ENCODE assay signal across 8 mouse cellular contexts in the genomic region with DNA sequence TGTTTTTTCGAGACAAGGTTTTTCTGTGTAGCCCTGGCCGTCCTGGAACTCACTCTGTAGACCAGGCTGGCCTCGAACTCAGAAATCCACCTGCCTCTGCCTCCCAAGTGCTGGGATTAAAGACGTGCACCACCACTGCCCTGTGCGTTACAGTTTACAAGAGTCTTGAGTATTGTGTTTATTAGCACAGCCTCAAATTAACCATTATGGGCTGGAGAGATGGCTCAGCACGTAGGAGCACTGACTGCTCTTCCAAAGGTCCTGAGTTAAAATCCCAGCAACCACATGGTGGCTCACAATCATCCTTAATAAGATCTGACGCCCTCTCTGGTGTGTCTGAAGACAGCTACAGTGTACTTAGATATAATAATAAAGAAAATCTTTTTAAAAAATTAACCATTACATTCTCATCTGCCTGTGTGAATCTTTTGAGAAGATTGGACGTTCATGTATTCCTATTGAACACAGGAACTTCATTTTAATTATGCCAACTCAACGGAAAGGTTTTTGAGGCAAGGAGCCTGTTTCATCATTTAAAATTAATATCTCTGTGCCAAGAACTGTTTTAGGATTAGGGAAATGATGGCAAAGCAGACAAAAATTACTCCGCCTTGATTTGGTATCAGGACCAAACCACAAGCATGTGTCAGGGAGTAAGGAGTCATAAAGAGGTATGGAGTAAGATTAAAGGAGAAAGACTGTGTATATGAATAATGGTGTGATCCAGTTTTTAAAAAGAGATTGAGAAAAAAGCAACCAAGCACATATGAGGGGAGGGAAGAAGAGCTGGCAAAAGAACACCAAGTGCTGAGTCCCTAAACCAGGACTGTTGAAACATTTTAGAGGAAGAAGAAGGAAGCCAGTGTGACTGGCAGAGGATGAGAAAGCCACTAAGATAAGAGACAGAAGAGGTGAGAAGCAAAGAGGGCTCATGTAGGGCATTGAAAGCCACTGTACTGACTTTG. TPM values are rescaled to one million over a fixed set of nuclear protein-coding genes. Genes with fewer than 3 reads are reported as not detected.
DNase-seq lines count a peak whose midpoint lies in the region; ATAC-seq lines count a peak whose summit lies in the region.

No protein-coding gene starts in this region.

- peak overlapping the region; percentile 100 for H3K27ac ChIP-seq in neural tube, embryonic 13.5 days (replicated peaks)

- 39% methylated on average over 10 of the region's 10 CpGs for WGBS in neural tube, embryonic 13.5 days

- ATAC-seq in erythroblast, adult 5-6 weeks (replicated peaks; ENCODE audit: low FRiP score, poor library complexity, severe bottlenecking) = no peak
- ATAC-seq in neural tube, embryonic 13.5 days (ENCODE audit: low read depth) = peak; percentile 26

- H3K9me3 ChIP-seq in erythroblast, embryonic 14.5 days (ENCODE audit: control insufficient read depth, low read length) = no peaks in the 10 kb centered on the region
- H3K9me3 ChIP-seq in neural tube, embryonic 13.5 days = no peaks in the 10 kb centered on the region

- H3K4me3 ChIP-seq in erythroblast, embryonic 14.5 days (replicated peaks) = peak overlapping the region; percentile 73
- H3K4me3 ChIP-seq in neural tube, embryonic 13.5 days = peak overlapping the region; percentile 69

- peak overlapping the region; percentile 60 for H3K4me2 ChIP-seq in neural tube, embryonic 13.5 days

- intact Hi-C loops in left cerebral cortex, postnatal 25 days (cut with DNase I) = no loop called here

- peaks cover 12% of the 10 kb centered on the region for H3K36me3 ChIP-seq in erythroblast, embryonic 14.5 days (ENCODE audit: control insufficient read depth)
- no peaks in the 10 kb centered on the region for H3K36me3 ChIP-seq in neural tube, embryonic 13.5 days

- DNase-seq in urinary bladder, postnatal 25 days (ENCODE audit: low spot score) = peak; percentile 6
- no peak for DNase-seq in urinary bladder, postnatal 10 days (ENCODE audit: low spot score)
- peak; percentile 21 for DNase-seq in induced T-regulatory cell, adult 2 months (ENCODE audit: low read depth)
- DNase-seq in left cerebral cortex, postnatal 25 days (ENCODE audit: low spot score in 2 of 2) = no peak
- DNase-seq in layer of hippocampus, postnatal 25 days (ENCODE audit: extremely low spot score in 1 of 2, low spot score in 1 of 2) = no peak

- peaks cover 46% of the 10 kb centered on the region for H3K4me1 ChIP-seq in erythroblast, embryonic 14.5 days (ENCODE audit: control insufficient read depth)
- peaks cover 33% of the 10 kb centered on the region for H3K4me1 ChIP-seq in neural tube, embryonic 13.5 days (replicated peaks)

- H3K9ac ChIP-seq in neural tube, embryonic 13.5 days = peak overlapping the region; percentile 78

- H3K27me3 ChIP-seq in erythroblast, embryonic 14.5 days (ENCODE audit: control insufficient read depth) = no peaks in the 10 kb centered on the region
- no peaks in the 10 kb centered on the region for H3K27me3 ChIP-seq in neural tube, embryonic 13.5 days

RNA-seq across cellular contexts. Expression of gene Rprd2, which starts 1.7 kb away (rescaled TPM):
- 0.52 and 0.66 TPM in 2 replicates for polyA plus RNA-seq in erythroblast, embryonic 14.5 days (2012)
- total RNA-seq in erythroblast, adult 5-6 weeks (2015; ENCODE audit: low replicate concordance) = 26.7 and 30.7 TPM in 2 replicates
- total RNA-seq in erythroblast, adult 5-6 weeks (2017; ENCODE audit: low replicate concordance) = 12.4 and 14.9 TPM in 2 replicates
- 22.6 and 26.5 TPM in 2 replicates for polyA plus RNA-seq in neural tube, embryonic 13.5 days (2015; fragmentation: Nextera tagmentation; extraction: Ambion mirVana)
- 10 to 100 TPM; 65.2 to 69.4 TPM for total RNA-seq in left cerebral cortex, postnatal 25 days (2021)
- total RNA-seq in layer of hippocampus, postnatal 25 days (2021) = 10 to 100 TPM; 62.3 to 69.6 TPM

RNA-seq across cellular contexts. Expression of gene Prpf3, which starts 35.4 kb away (rescaled TPM):
- 1.3 and 1.6 TPM in 2 replicates for polyA plus RNA-seq in erythroblast, embryonic 14.5 days (2012)
- 6.0 and 12.5 TPM in 2 replicates for total RNA-seq in erythroblast, adult 5-6 weeks (2015; ENCODE audit: low replicate concordance)
- total RNA-seq in erythroblast, adult 5-6 weeks (2017; ENCODE audit: low replicate concordance) = 14.6 and 21.2 TPM in 2 replicates
- polyA plus RNA-seq in neural tube, embryonic 13.5 days (2015; fragmentation: Nextera tagmentation; extraction: Ambion mirVana) = 36.1 and 40.0 TPM in 2 replicates
- 10 to 100 TPM; 32.2 to 34.3 TPM for total RNA-seq in left cerebral cortex, postnatal 25 days (2021)
- 10 to 100 TPM; 29.2 to 33.7 TPM for total RNA-seq in layer of hippocampus, postnatal 25 days (2021)

RNA-seq across cellular contexts. Expression of gene Mrps21, which starts 51.0 kb away (rescaled TPM):
- 17.3 and 50.1 TPM in 2 replicates for polyA plus RNA-seq in erythroblast, embryonic 14.5 days (2012)
- total RNA-seq in erythroblast, adult 5-6 weeks (2015; ENCODE audit: low replicate concordance) = 35.5 and 95.7 TPM in 2 replicates
- 87.3 and 106 TPM in 2 replicates for total RNA-seq in erythroblast, adult 5-6 weeks (2017; ENCODE audit: low replicate concordance)
- polyA plus RNA-seq in neural tube, embryonic 13.5 days (2015; fragmentation: Nextera tagmentation; extraction: Ambion mirVana) = 327 and 348 TPM in 2 replicates
- total RNA-seq in left cerebral cortex, postnatal 25 days (2021) = 100 to 1,000 TPM; 153 to 158 TPM
- 100 to 1,000 TPM; 151 to 172 TPM for total RNA-seq in layer of hippocampus, postnatal 25 days (2021)

Comparison
In these comparisons a context has a peak if more than half of its experiments do, and no peak if none do; other contexts are left out.
1. DNase-seq: peak in urinary bladder, postnatal 25 days (single experiment) and induced T-regulatory cell, adult 2 months (single experiment); none in urinary bladder, postnatal 10 days (single experiment), left cerebral cortex, postnatal 25 days (0 of 2) and layer of hippocampus, postnatal 25 days (0 of 2).